Comparison of ENCODE assay signal across 11 mouse cellular contexts in genomic region chr1:186408986-186409441, GRCm38 (mm10).
DNase-seq lines count a peak whose midpoint lies in the region; ATAC-seq and TF ChIP-seq lines count a peak whose summit lies in the region.
"Had no signal": no experiment of that assay in that cellular context is flagged by ENCODE, and none has a peak within 500 bp of the region (broad histone marks: within the 10 kb centered on the region; RNA-seq: fewer than 3 reads in every experiment).

No protein-coding gene starts in this region.

- H3K27me3 ChIP-seq in liver, adult 2 months (ENCODE audit: control insufficient read depth, insufficient read depth, low read length) = no peaks in the 10 kb centered on the region
- no peaks in the 10 kb centered on the region for H3K27me3 ChIP-seq in liver, embryonic 11.5 days (replicated peaks; ENCODE audit: control insufficient read depth, insufficient read depth, low read length)
- H3K27me3 ChIP-seq in forebrain, embryonic 11.5 days (ENCODE audit: control insufficient read depth, insufficient read depth, low read length) = no peaks in the 10 kb centered on the region
- no peaks in the 10 kb centered on the region for H3K27me3 ChIP-seq in hindbrain, embryonic 13.5 days
- no peaks in the 10 kb centered on the region for H3K27me3 ChIP-seq in myocyte (ENCODE audit: control insufficient read depth, insufficient read depth, insufficient read length)
- H3K27me3 ChIP-seq: limb, embryonic 12.5 days had no signal

- WGBS in liver, adult 2 months = 58% methylated on average over 10 of the region's 10 CpGs
- WGBS in liver, embryonic 11.5 days = 71% methylated on average over 10 of the region's 10 CpGs
- WGBS in forebrain, embryonic 11.5 days = 16% methylated on average over 10 of the region's 10 CpGs
- 43% methylated on average over 10 of the region's 10 CpGs for WGBS in hindbrain, embryonic 13.5 days

- H3K4me1 ChIP-seq in liver, adult 2 months (ENCODE audit: control insufficient read depth, insufficient read depth, low read length) = 0 out of 2 replicates have a peak, but pooled peaks cover 2% of the 10 kb centered on the region
- H3K4me1 ChIP-seq in liver, embryonic 11.5 days (replicated peaks; ENCODE audit: control insufficient read depth, insufficient read depth, low read length) = no peaks in the 10 kb centered on the region
- H3K4me1 ChIP-seq in forebrain, embryonic 11.5 days (replicated peaks; ENCODE audit: control insufficient read depth, insufficient read depth, low read length) = no peaks in the 10 kb centered on the region; the same call in 1 of the 2 replicates
- peaks cover 17% of the 10 kb centered on the region for H3K4me1 ChIP-seq in hindbrain, embryonic 13.5 days (replicated peaks)

- no peaks in the 10 kb centered on the region for H3K9me3 ChIP-seq in liver, embryonic 11.5 days (ENCODE audit: control insufficient read depth, low read length)
- no peaks in the 10 kb centered on the region for H3K9me3 ChIP-seq in forebrain, embryonic 11.5 days (ENCODE audit: control insufficient read depth, low read length)
- H3K9me3 ChIP-seq in hindbrain, embryonic 13.5 days = no peaks in the 10 kb centered on the region
- H3K9me3 ChIP-seq: limb, embryonic 12.5 days had no signal

- no peak overlapping the region for H3K9ac ChIP-seq in liver, adult 2 months (ENCODE audit: low read depth, low read length)
- no peak overlapping the region for H3K9ac ChIP-seq in liver, embryonic 11.5 days (ENCODE audit: low read depth, low read length)
- no peak overlapping the region for H3K9ac ChIP-seq in forebrain, embryonic 11.5 days (ENCODE audit: low read length)
- H3K9ac ChIP-seq in hindbrain, embryonic 13.5 days = no peak overlapping the region
- H3K9ac ChIP-seq: limb, embryonic 12.5 days had no signal

- ATAC-seq in liver, embryonic 11.5 days (replicated peaks; ENCODE audit: low FRiP score) = no peak
- ATAC-seq in forebrain, embryonic 11.5 days (replicated peaks; ENCODE audit: low FRiP score) = peak; percentile 25
- no peak for ATAC-seq in hindbrain, embryonic 13.5 days (ENCODE audit: low FRiP score)

- TF ChIP-seq CTCF in liver, adult 2 months (IDR thresholded peaks at IDR 0.05; ENCODE audit: low read depth, low read length) = no peak

- H3K36me3 ChIP-seq in liver, adult 2 months (ENCODE audit: control insufficient read depth, insufficient read depth, low read length) = no peaks in the 10 kb centered on the region
- no peaks in the 10 kb centered on the region for H3K36me3 ChIP-seq in liver, embryonic 11.5 days (ENCODE audit: control insufficient read depth, insufficient read depth, low read length)
- no peaks in the 10 kb centered on the region for H3K36me3 ChIP-seq in forebrain, embryonic 11.5 days (ENCODE audit: control insufficient read depth, insufficient read depth, low read length)
- no peaks in the 10 kb centered on the region for H3K36me3 ChIP-seq in hindbrain, embryonic 13.5 days
- H3K36me3 ChIP-seq in myocyte (ENCODE audit: control insufficient read depth, insufficient read depth) = no peaks in the 10 kb centered on the region
- H3K36me3 ChIP-seq: limb, embryonic 12.5 days had no signal

- H3K27ac ChIP-seq in liver, adult 2 months (replicated peaks; ENCODE audit: insufficient read depth, low read depth, low read length) = no peak overlapping the region
- no peak overlapping the region for H3K27ac ChIP-seq in liver, embryonic 11.5 days (ENCODE audit: low read depth, low read length)
- H3K27ac ChIP-seq in forebrain, embryonic 11.5 days (ENCODE audit: low read depth, low read length) = no peak overlapping the region
- no peak overlapping the region for H3K27ac ChIP-seq in hindbrain, embryonic 13.5 days
- H3K27ac ChIP-seq: limb, embryonic 12.5 days had no signal

- no peak overlapping the region for H3K4me2 ChIP-seq in liver, embryonic 11.5 days
- H3K4me2 ChIP-seq in forebrain, embryonic 11.5 days (ENCODE audit: low read depth, low read length, severe bottlenecking) = peak overlapping the region; percentile 18; the same call in 1 of the 2 replicates
- H3K4me2 ChIP-seq in hindbrain, embryonic 13.5 days = peak overlapping the region; percentile 15; the same call in 1 of the 2 replicates
- peak overlapping the region; percentile 61 for H3K4me2 ChIP-seq in myocyte (ENCODE audit: low read depth)
- H3K4me2 ChIP-seq: limb, embryonic 12.5 days had no signal

- no peak for TF ChIP-seq POLR2A in liver, adult 2 months (IDR thresholded peaks at IDR 0.05; ENCODE audit: extremely low read depth, insufficient read depth, low read length)
- no peak for TF ChIP-seq POLR2A in myocyte (IDR thresholded peaks at IDR 0.05; ENCODE audit: insufficient read length, low read depth)

- H3K4me3 ChIP-seq in liver, adult 2 months (ENCODE audit: insufficient read depth, low read depth, low read length) = no peak overlapping the region
- no peak overlapping the region for H3K4me3 ChIP-seq in liver, embryonic 11.5 days (ENCODE audit: low read depth, low read length)
- no peak overlapping the region for H3K4me3 ChIP-seq in forebrain, embryonic 11.5 days (ENCODE audit: low read depth, low read length)
- no peak overlapping the region for H3K4me3 ChIP-seq in hindbrain, embryonic 13.5 days
- no peak overlapping the region for H3K4me3 ChIP-seq in myocyte
- H3K4me3 ChIP-seq: limb, embryonic 12.5 days had no signal

- peak; percentile 83 for DNase-seq in liver, adult 2 months (ENCODE audit: extremely low read depth, low read depth, low spot score)
- DNase-seq in liver, embryonic 11.5 days (ENCODE audit: low spot score) = no peak
- DNase-seq in forebrain, embryonic 11.5 days (ENCODE audit: low spot score) = no peak
- no peak for DNase-seq in right cerebral cortex, postnatal 36 days (ENCODE audit: low spot score in 2 of 2)
- no peak for DNase-seq in frontal cortex, postnatal 14 days (ENCODE audit: low spot score in 2 of 2)
- no peak for DNase-seq in kidney, postnatal 36 days
- DNase-seq: cerebellum, adult 11 months; kidney, adult 18-20 months had no signal

- H3K79me2 ChIP-seq in liver, adult 2 months (ENCODE audit: control insufficient read depth, insufficient read depth, low read length) = no peaks in the 10 kb centered on the region
- H3K79me2 ChIP-seq in myocyte (ENCODE audit: control insufficient read depth, insufficient read depth) = no peaks in the 10 kb centered on the region

- no peak overlapping the region for H3ac ChIP-seq in myocyte (ENCODE audit: control insufficient read depth, insufficient read length)

TF ChIP-seq in myocyte, 11 proteins besides CTCF, POLR2A, EP300 and RAD21:
- TF ChIP-seq REST (IDR thresholded peaks at IDR 0.05; ENCODE audit: insufficient read depth, insufficient read length) (no peak), MYOD1 (IDR thresholded peaks at IDR 0.05; ENCODE audit: control insufficient read depth in 1 of 3, insufficient read length in 2 of 3, low read depth in 2 of 3) (peak in 1 of 3 experiments; percentile 10)
